Mouse (Mus musculus) ES-E14 (cell line): Measurements from ENCODE around the gene Uvrag.

Experiments
- CHD2 ChIP-seq: IDR thresholded peaks from 2 replicates; pipeline ENCODE4 v1.6.1; 2014; ENCODE audit warnings: mild to moderate bottlenecking, low read depth, low read length, inconsistent platforms
- ZC3H11A ChIP-seq: IDR thresholded peaks from 2 replicates; pipeline ENCODE4 v1.6.1; 2012; ENCODE audit warnings: low read depth, mild to moderate bottlenecking, inconsistent platforms, low read length, borderline replicate concordance

DNA sequence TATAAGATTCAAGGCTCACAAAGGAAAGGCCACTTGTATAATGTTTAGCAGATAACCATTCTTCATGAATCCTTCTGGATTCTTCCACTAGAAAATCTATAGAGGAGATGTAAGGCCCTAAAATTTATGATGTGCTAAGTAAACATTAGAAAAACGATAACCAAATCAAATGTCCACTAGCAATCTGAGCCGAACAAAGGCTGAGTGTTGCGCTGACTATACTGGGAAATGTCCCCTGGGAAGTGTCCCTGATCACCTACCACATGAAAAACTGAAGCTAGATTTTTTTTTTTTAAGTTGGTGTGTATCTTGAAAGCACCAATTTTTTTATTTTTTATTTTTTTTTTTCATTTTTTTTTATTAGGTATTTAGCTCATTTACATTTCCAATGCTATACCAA lies 76.1 kb downstream of the Uvrag start:
- TF ChIP-seq CHD2, result no peak
- TF ChIP-seq ZC3H11A, result no peak
